Mouse (Mus musculus) kidney, adult 2 months (tissue): Measurements from ENCODE around the gene Itga2.

Source experiments
- CTCF ChIP-seq: fragments of 200-500 bp; conservative IDR thresholded peaks from 2 replicates; pipeline ENCODE4 v1.5.1; 2011; ENCODE audit warnings: low read depth, mild to moderate bottlenecking, control low read depth, low read length, moderate library complexity, mixed read lengths; ENCODE audit not compliant: insufficient read depth, insufficient read length
- POLR2A ChIP-seq: fragments of 200-500 bp; IDR thresholded peaks from one replicate; pipeline ENCODE4 v1.6.1; 2011; ENCODE audit warnings: low read depth, low read length, control low read depth

GRCm38 (mm10) chr13:114793250-114794030 lies 138.5 kb downstream of the Itga2 start:
- TF ChIP-seq CTCF: no peak
- no peak for TF ChIP-seq POLR2A
